Mouse (Mus musculus) bone marrow, adult 2 months (tissue): ENCODE measurements around the gene Cacna2d3.

Experiments
- CTCF ChIP-seq: fragments of 200-500 bp; IDR thresholded peaks from 2 replicates; pipeline ENCODE4 v1.5.1; 2011; ENCODE audit warnings: low read length, control low read depth; ENCODE audit not compliant: control insufficient read depth, insufficient read depth
- POLR2A ChIP-seq: fragments of 200-500 bp; IDR thresholded peaks from 2 replicates; pipeline ENCODE4 v1.6.1; 2011; ENCODE audit warnings: low read depth, mild to moderate bottlenecking, control low read depth, low read length, borderline replicate concordance; ENCODE audit not compliant: control insufficient read depth

GRCm38 (mm10) chr14:29137614-29138013 is 584.0 kb downstream of the Cacna2d3 start:
- TF ChIP-seq POLR2A (no peak), CTCF (no peak)
